Mouse (Mus musculus): ENCODE measurements around the gene Chic2. TPM values are rescaled to one million over a fixed set of nuclear protein-coding genes. Genes with fewer than 3 reads are reported as not detected.

The Chic2 gene
- polyA plus RNA-seq, 1 experiment: 29.4 TPM

- TF ChIP-seq POLR2A (IDR thresholded peaks at IDR 0.05; ENCODE audit: low read depth, low read length) (no peak), CTCF (IDR thresholded peaks at IDR 0.05; ENCODE audit: borderline replicate concordance, insufficient read depth, low read length) (no peak)
These were observed 9.1 kb downstream of the Chic2 start for GRCm38 (mm10) chr5:75035475-75035874.

GRCm38 (mm10) chr5:75014768-75015167 lies 29.8 kb downstream of the Chic2 start:
- TF ChIP-seq POLR2A (IDR thresholded peaks at IDR 0.05; ENCODE audit: low read depth, low read length) (no peak), CTCF (IDR thresholded peaks at IDR 0.05; ENCODE audit: borderline replicate concordance, insufficient read depth, low read length) (no peak)

More at GRCm38 (mm10) chr5:75035475-75035874, 9.1 kb downstream of the Chic2 start:
- Histone ChIP-seq H3K4me3 (ENCODE audit: insufficient read depth, low read length) (no peak overlapping the region), H3K27ac (ENCODE audit: insufficient read depth, low read length) (no peak overlapping the region), H3K4me1 (ENCODE audit: control insufficient read depth, insufficient read depth, low read length) (no peaks in the 10 kb centered on the region; the same call in 1 of the 2 replicates)

GRCm38 (mm10) chr5:75012771-75013421 lies 31.7 kb downstream of the Chic2 start:
- TF ChIP-seq CTCF (IDR thresholded peaks at IDR 0.05; ENCODE audit: borderline replicate concordance, insufficient read depth, low read length): no peak
- TF ChIP-seq POLR2A (IDR thresholded peaks at IDR 0.05; ENCODE audit: low read depth, low read length): no peak
- Histone ChIP-seq H3K27ac (ENCODE audit: insufficient read depth, low read length) (no peak overlapping the region), H3K4me1 (ENCODE audit: control insufficient read depth, insufficient read depth, low read length) (no peaks in the 10 kb centered on the region), H3K4me3 (ENCODE audit: insufficient read depth, low read length) (no peak overlapping the region)

More at GRCm38 (mm10) chr5:75014768-75015167, 29.8 kb downstream of the Chic2 start:
- no peaks in the 10 kb centered on the region for H3K4me1 ChIP-seq (ENCODE audit: control insufficient read depth, insufficient read depth, low read length)
- no peak overlapping the region for H3K4me3 ChIP-seq (ENCODE audit: insufficient read depth, low read length)
- no peak overlapping the region for H3K27ac ChIP-seq (ENCODE audit: insufficient read depth, low read length)

GRCm38 (mm10) chr5:75011985-75012738 lies 32.4 kb downstream of the Chic2 start:
- Histone ChIP-seq H3K27ac (ENCODE audit: insufficient read depth, low read length) (no peak overlapping the region), H3K4me1 (ENCODE audit: control insufficient read depth, insufficient read depth, low read length) (no peaks in the 10 kb centered on the region), H3K4me3 (ENCODE audit: insufficient read depth, low read length) (no peak overlapping the region)
- no peak for TF ChIP-seq CTCF (IDR thresholded peaks at IDR 0.05; ENCODE audit: borderline replicate concordance, insufficient read depth, low read length)
- no peak for TF ChIP-seq POLR2A (IDR thresholded peaks at IDR 0.05; ENCODE audit: low read depth, low read length)

- Histone ChIP-seq H3K27ac (ENCODE audit: insufficient read depth, low read length) (no peak overlapping the region), H3K4me1 (ENCODE audit: control insufficient read depth, insufficient read depth, low read length) (no peaks in the 10 kb centered on the region), H3K4me3 (ENCODE audit: insufficient read depth, low read length) (no peak overlapping the region)
- TF ChIP-seq CTCF (IDR thresholded peaks at IDR 0.05; ENCODE audit: borderline replicate concordance, insufficient read depth, low read length) (no peak), POLR2A (IDR thresholded peaks at IDR 0.05; ENCODE audit: low read depth, low read length) (no peak)
These were observed 39.8 kb downstream of the Chic2 start for GRCm38 (mm10) chr5:75004755-75005154.

- H3K4me3 ChIP-seq (ENCODE audit: insufficient read depth, low read length): no peak overlapping the region
- no peak for TF ChIP-seq POLR2A (IDR thresholded peaks at IDR 0.05; ENCODE audit: low read depth, low read length)
- TF ChIP-seq CTCF (IDR thresholded peaks at IDR 0.05; ENCODE audit: borderline replicate concordance, insufficient read depth, low read length): no peak
- H3K27ac ChIP-seq (ENCODE audit: insufficient read depth, low read length): no peak overlapping the region
- H3K4me1 ChIP-seq (ENCODE audit: control insufficient read depth, insufficient read depth, low read length): no peaks in the 10 kb centered on the region
These were observed 42.5 kb downstream of the Chic2 start for GRCm38 (mm10) chr5:75002109-75002508.

GRCm38 (mm10) chr5:74998716-74999512 lies 45.7 kb downstream of the Chic2 start:
- TF ChIP-seq CTCF (IDR thresholded peaks at IDR 0.05; ENCODE audit: borderline replicate concordance, insufficient read depth, low read length) (no peak), POLR2A (IDR thresholded peaks at IDR 0.05; ENCODE audit: low read depth, low read length) (no peak)
- H3K4me3 ChIP-seq (ENCODE audit: insufficient read depth, low read length): no peak overlapping the region

GRCm38 (mm10) chr5:74994947-74995346 lies 49.6 kb downstream of the Chic2 start:
- Histone ChIP-seq H3K4me3 (ENCODE audit: insufficient read depth, low read length) (no peak overlapping the region), H3K4me1 (ENCODE audit: control insufficient read depth, insufficient read depth, low read length) (no peaks in the 10 kb centered on the region), H3K27ac (ENCODE audit: insufficient read depth, low read length) (no peak overlapping the region)
- TF ChIP-seq CTCF (IDR thresholded peaks at IDR 0.05; ENCODE audit: borderline replicate concordance, insufficient read depth, low read length): no peak
- no peak for TF ChIP-seq POLR2A (IDR thresholded peaks at IDR 0.05; ENCODE audit: low read depth, low read length)

More at GRCm38 (mm10) chr5:74998716-74999512, 45.7 kb downstream of the Chic2 start:
- Histone ChIP-seq H3K4me1 (ENCODE audit: control insufficient read depth, insufficient read depth, low read length) (no peaks in the 10 kb centered on the region), H3K27ac (ENCODE audit: insufficient read depth, low read length) (no peak overlapping the region)

- H3K27ac ChIP-seq (ENCODE audit: insufficient read depth, low read length): no peak overlapping the region
- H3K4me1 ChIP-seq (ENCODE audit: control insufficient read depth, insufficient read depth, low read length): no peaks in the 10 kb centered on the region
- no peak for TF ChIP-seq CTCF (IDR thresholded peaks at IDR 0.05; ENCODE audit: borderline replicate concordance, insufficient read depth, low read length)
- no peak for TF ChIP-seq POLR2A (IDR thresholded peaks at IDR 0.05; ENCODE audit: low read depth, low read length)
- H3K4me3 ChIP-seq (ENCODE audit: insufficient read depth, low read length): no peak overlapping the region
These were observed 60.5 kb downstream of the Chic2 start for GRCm38 (mm10) chr5:74984101-74984500.

All from embryonic fibroblast, embryonic 13.5 days (primary cell).